Mouse (Mus musculus) thymus, postnatal 10 days (tissue): ENCODE measurements around the gene Vmn1r120.
"Not testable (repeated sequence)": the region's sequence is repeated elsewhere in the genome, so short reads cannot be mapped to it uniquely, and the experiment has no call there.

Experiments used
- DNase-seq, 2 experiments: peaks; one replicate each; pipeline ENCODE4 v3.0.0; 2021; ENCODE audit warnings: low spot score in 2 of 2

The Vmn1r120 gene

DNA sequence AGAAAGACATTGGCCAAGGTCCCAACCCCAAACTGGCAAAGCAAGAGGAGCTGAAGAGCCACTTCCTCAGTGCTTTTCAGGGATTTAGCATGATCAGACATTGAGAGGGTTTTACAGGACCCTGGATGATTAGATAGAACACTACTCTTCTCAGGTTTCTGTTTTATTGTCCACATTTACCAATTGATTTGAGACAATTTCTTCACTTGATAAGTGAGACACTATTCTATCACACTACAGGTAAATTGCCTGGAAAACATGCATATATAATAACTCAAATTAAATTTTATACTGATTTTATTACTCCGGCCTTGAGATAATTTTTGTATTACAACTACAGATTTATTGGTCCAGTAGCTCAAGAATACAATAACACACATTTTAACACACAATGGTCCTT is at the start of gene Vmn1r120:
Gene Vmn1r120 (minus strand): TSS at position 101 of the 400 bp plus-strand sequence.
- DNase-seq = not testable (repeated sequence)

DNA sequence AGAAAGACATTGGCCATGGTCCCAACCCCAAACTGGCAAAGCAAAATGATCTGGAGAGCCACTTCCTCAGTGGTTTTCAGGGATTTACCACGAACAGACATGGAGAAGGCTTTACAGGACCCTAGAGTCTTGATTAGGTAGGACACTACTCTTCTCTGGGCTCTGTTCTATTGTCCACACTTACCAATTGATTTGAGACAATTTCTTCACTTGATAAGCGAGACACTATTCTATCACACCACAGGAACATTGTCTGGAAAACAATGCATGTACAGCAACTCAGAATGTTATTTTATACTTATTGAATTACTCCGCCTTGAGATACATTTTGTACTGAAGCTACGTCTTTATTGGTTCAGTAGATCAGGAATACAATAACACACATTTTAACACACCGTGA is 44.8 kb upstream of the Vmn1r120 start, which contains the start of gene Vmn1r121:
Gene Vmn1r121 (minus strand): TSS at position 101 of the 400 bp plus-strand sequence.
- DNase-seq = not testable (repeated sequence)

DNA sequence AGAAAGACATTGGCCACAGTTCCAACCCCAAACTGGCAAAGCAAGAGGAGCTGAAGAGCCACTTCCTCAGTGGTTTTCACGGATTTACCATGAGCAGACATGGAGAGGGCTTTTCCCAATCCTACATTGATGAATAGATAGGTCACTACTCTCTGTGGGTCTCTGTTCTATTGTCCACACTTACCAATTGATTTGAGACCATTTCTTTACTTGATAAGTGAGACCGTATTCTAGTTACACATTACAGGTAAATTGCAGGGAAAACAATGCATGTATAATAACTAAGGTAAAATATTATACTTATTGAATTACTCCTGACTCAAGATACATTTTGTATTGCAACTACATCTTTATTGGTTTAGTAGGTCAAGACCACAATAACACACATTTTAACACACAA is 41.2 kb downstream of the Vmn1r120 start, which contains the start of gene Vmn1r119:
Gene Vmn1r119 (minus strand): TSS at position 101 of the 400 bp plus-strand sequence.
- DNase-seq = not testable (repeated sequence)
